In the genomic region with DNA sequence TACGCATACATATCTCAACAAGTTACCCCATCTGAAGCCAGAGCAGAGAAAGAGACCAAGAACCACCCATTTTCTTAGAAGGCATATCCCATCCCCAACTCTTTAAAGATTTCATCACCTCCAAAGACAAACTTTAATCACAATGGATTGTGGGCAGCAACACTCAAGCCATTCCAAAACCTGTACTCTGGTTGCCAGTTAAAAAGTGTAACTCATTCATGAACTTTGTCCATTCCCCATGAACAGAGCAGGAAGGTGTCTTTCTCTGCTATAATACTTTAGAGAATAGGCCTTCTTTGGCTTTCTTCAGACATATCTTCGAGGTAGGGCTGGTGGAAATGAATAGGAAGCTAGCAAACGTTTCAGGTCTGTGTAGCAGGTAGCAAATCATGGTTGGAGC, we compare ENCODE assay signal across 23 mouse cellular contexts.
DNase-seq lines count a peak whose midpoint lies in the region; ATAC-seq and TF ChIP-seq lines count a peak whose summit lies in the region.
"Had no signal": no experiment of that assay in that cellular context is flagged by ENCODE, and none has a peak within 500 bp of the region (broad histone marks: within the 10 kb centered on the region; RNA-seq: fewer than 3 reads in every experiment).

No protein-coding gene starts in this region.

- no peaks in the 10 kb centered on the region for H3K27me3 ChIP-seq in kidney, adult 2 months (replicated peaks; ENCODE audit: control insufficient read depth, insufficient read depth, low read length)
- no peaks in the 10 kb centered on the region for H3K27me3 ChIP-seq in kidney, embryonic 15.5 days
- H3K27me3 ChIP-seq in liver, adult 2 months (ENCODE audit: control insufficient read depth, insufficient read depth, low read length) = no peaks in the 10 kb centered on the region
- no peaks in the 10 kb centered on the region for H3K27me3 ChIP-seq in liver, embryonic 12.5 days (replicated peaks)
- H3K27me3 ChIP-seq in forebrain, embryonic 11.5 days (ENCODE audit: control insufficient read depth, insufficient read depth, low read length) = no peaks in the 10 kb centered on the region
- H3K27me3 ChIP-seq: CH12.LX had no signal

- no peak for ATAC-seq in kidney, embryonic 15.5 days (replicated peaks; ENCODE audit: low FRiP score)
- no peak for ATAC-seq in liver, embryonic 12.5 days
- no peak for ATAC-seq in forebrain, embryonic 11.5 days (replicated peaks; ENCODE audit: low FRiP score)
- ATAC-seq: activated CD4-positive, CD25-positive, alpha-beta regulatory T cell, adult 4 months; CD4-positive, CD25-positive, alpha-beta regulatory T cell, adult 4 months; Patski had no signal

- H3K36me3 ChIP-seq in kidney, adult 2 months (ENCODE audit: control insufficient read depth, insufficient read depth, low read length) = no peaks in the 10 kb centered on the region
- no peaks in the 10 kb centered on the region for H3K36me3 ChIP-seq in kidney, embryonic 15.5 days
- H3K36me3 ChIP-seq in liver, adult 2 months (ENCODE audit: control insufficient read depth, insufficient read depth, low read length) = no peaks in the 10 kb centered on the region
- H3K36me3 ChIP-seq in liver, embryonic 12.5 days = no peaks in the 10 kb centered on the region
- no peaks in the 10 kb centered on the region for H3K36me3 ChIP-seq in forebrain, embryonic 11.5 days (ENCODE audit: control insufficient read depth, insufficient read depth, low read length)
- H3K36me3 ChIP-seq: G1E had no signal

- peaks cover 12% of the 10 kb centered on the region for H3K4me1 ChIP-seq in kidney, adult 2 months (ENCODE audit: control insufficient read depth, insufficient read depth, low read length)
- H3K4me1 ChIP-seq in kidney, embryonic 15.5 days = no peaks in the 10 kb centered on the region
- peaks cover 10% of the 10 kb centered on the region for H3K4me1 ChIP-seq in liver, adult 2 months (ENCODE audit: control insufficient read depth, insufficient read depth, low read length)
- no peaks in the 10 kb centered on the region for H3K4me1 ChIP-seq in liver, embryonic 12.5 days
- no peaks in the 10 kb centered on the region for H3K4me1 ChIP-seq in forebrain, embryonic 11.5 days (replicated peaks; ENCODE audit: control insufficient read depth, insufficient read depth, low read length)

- no peak overlapping the region; the same call in 1 of the 2 replicates for H3K27ac ChIP-seq in kidney, adult 2 months (ENCODE audit: insufficient read depth, low read depth, low read length)
- no peak overlapping the region for H3K27ac ChIP-seq in kidney, embryonic 15.5 days
- no peak overlapping the region for H3K27ac ChIP-seq in liver, adult 2 months (replicated peaks; ENCODE audit: insufficient read depth, low read depth, low read length)
- H3K27ac ChIP-seq in liver, embryonic 12.5 days = no peak overlapping the region
- no peak overlapping the region for H3K27ac ChIP-seq in forebrain, embryonic 11.5 days (ENCODE audit: low read depth, low read length)

- no peak overlapping the region for H3K4me2 ChIP-seq in kidney, embryonic 15.5 days
- H3K4me2 ChIP-seq in liver, embryonic 12.5 days = no peak overlapping the region
- no peak overlapping the region for H3K4me2 ChIP-seq in forebrain, embryonic 11.5 days (ENCODE audit: low read depth, low read length, severe bottlenecking)

- H3K9me3 ChIP-seq in kidney, embryonic 15.5 days (replicated peaks) = no peaks in the 10 kb centered on the region
- H3K9me3 ChIP-seq in liver, embryonic 12.5 days (replicated peaks) = no peaks in the 10 kb centered on the region
- no peaks in the 10 kb centered on the region for H3K9me3 ChIP-seq in forebrain, embryonic 11.5 days (ENCODE audit: control insufficient read depth, low read length)
- H3K9me3 ChIP-seq: G1E had no signal

- peak; percentile 52 for DNase-seq in kidney, adult 2 months
- peak; percentile 56 for DNase-seq in kidney, adult 9 months
- no peak for DNase-seq in kidney, postnatal 4 days
- peak; percentile 45 for DNase-seq in liver, adult 2 months (ENCODE audit: extremely low read depth, low read depth, low spot score)
- peak; percentile 20 for DNase-seq in adipocyte (ENCODE audit: low spot score)
- DNase-seq in forebrain, embryonic 11.5 days (ENCODE audit: low spot score) = no peak
- DNase-seq: adrenal gland, adult 2 months; adrenal gland, adult 8-10 months; adrenal gland, postnatal 10 days; adrenal gland, postnatal 14 days; adrenal gland, postnatal 25 days; adrenal gland, postnatal 36 days; B cell, adult 2 months; cerebellum, adult 11 months; cerebellum, adult 11-12 months; cerebellum, adult 18-20 months had no signal

- TF ChIP-seq CTCF in kidney, adult 2 months (conservative IDR thresholded peaks at IDR 0.05; ENCODE audit: insufficient read depth, insufficient read length, low read depth, low read length) = no peak
- TF ChIP-seq CTCF in liver, adult 2 months (IDR thresholded peaks at IDR 0.05; ENCODE audit: low read depth, low read length) = no peak

- no peak for TF ChIP-seq POLR2A in kidney, adult 2 months (IDR thresholded peaks at IDR 0.05; ENCODE audit: low read depth, low read length)
- no peak for TF ChIP-seq POLR2A in liver, adult 2 months (IDR thresholded peaks at IDR 0.05; ENCODE audit: extremely low read depth, insufficient read depth, low read length)

- H3K9ac ChIP-seq in kidney, embryonic 15.5 days = no peak overlapping the region
- no peak overlapping the region for H3K9ac ChIP-seq in liver, adult 2 months (ENCODE audit: low read depth, low read length)
- H3K9ac ChIP-seq in liver, embryonic 12.5 days = no peak overlapping the region
- no peak overlapping the region for H3K9ac ChIP-seq in forebrain, embryonic 11.5 days (ENCODE audit: low read length)

- H3K4me3 ChIP-seq in kidney, adult 2 months (ENCODE audit: insufficient read depth, low read depth, low read length) = no peak overlapping the region
- H3K4me3 ChIP-seq in kidney, embryonic 15.5 days (replicated peaks) = no peak overlapping the region
- no peak overlapping the region for H3K4me3 ChIP-seq in liver, adult 2 months (ENCODE audit: insufficient read depth, low read depth, low read length)
- H3K4me3 ChIP-seq in liver, embryonic 12.5 days = no peak overlapping the region
- H3K4me3 ChIP-seq in forebrain, embryonic 11.5 days (ENCODE audit: low read depth, low read length) = no peak overlapping the region

- H3K79me2 ChIP-seq in liver, adult 2 months (ENCODE audit: control insufficient read depth, insufficient read depth, low read length) = no peaks in the 10 kb centered on the region

- 80% methylated on average over 3 of the region's 3 CpGs for WGBS in kidney, adult 2 months
- 89% methylated on average over 3 of the region's 3 CpGs for WGBS in kidney, embryonic 15.5 days
- 87% methylated on average over 3 of the region's 3 CpGs for WGBS in liver, adult 2 months
- WGBS in liver, embryonic 12.5 days (ENCODE audit: insufficient replicate concordance) = 72% methylated on average over 3 of the region's 3 CpGs
- whole genome bisulfite sequencing in forebrain, embryonic 11.5 days = 87% methylated on average over 3 of the region's 3 CpGs

Comparison
In these comparisons a context has a peak if more than half of its experiments do, and no peak if none do; other contexts are left out.
1. DNase-seq: peak in kidney, adult 2 months (single experiment), kidney, adult 9 months (single experiment), liver, adult 2 months (single experiment) and adipocyte (single experiment); none in kidney, postnatal 4 days (0 of 2) and forebrain, embryonic 11.5 days (single experiment).